ENCODE assay signal across 8 mouse cellular contexts in genomic region chr5:31192045-31192938, GRCm38 (mm10). TPM values are rescaled to one million over a fixed set of nuclear protein-coding genes. Genes with fewer than 3 reads are reported as not detected.
DNase-seq lines count a peak whose midpoint lies in the region; ATAC-seq lines count a peak whose summit lies in the region.

No protein-coding gene starts in this region.

- peak overlapping the region; percentile 75 for H3K4me3 ChIP-seq in heart, embryonic 13.5 days
- peak overlapping the region; percentile 95 for H3K4me3 ChIP-seq in forebrain, embryonic 16.5 days (replicated peaks; ENCODE audit: low read length)
- peak overlapping the region; percentile 93 for H3K4me3 ChIP-seq in limb, embryonic 13.5 days
- peak overlapping the region; percentile 72 for H3K4me3 ChIP-seq in neural tube, embryonic 14.5 days (ENCODE audit: low read depth, low read length)

- WGBS in heart, embryonic 13.5 days, result 12% methylated on average over 42 of the region's 42 CpGs
- WGBS in forebrain, embryonic 16.5 days, result 14% methylated on average over 42 of the region's 42 CpGs
- WGBS in limb, embryonic 13.5 days, result 11% methylated on average over 42 of the region's 42 CpGs
- 17% methylated on average over 41 of the region's 42 CpGs for WGBS in neural tube, embryonic 14.5 days

- H3K36me3 ChIP-seq in heart, embryonic 13.5 days, result peaks cover 74% of the 10 kb centered on the region
- peaks cover 43% of the 10 kb centered on the region for H3K36me3 ChIP-seq in forebrain, embryonic 16.5 days (ENCODE audit: control insufficient read depth, insufficient read depth)
- H3K36me3 ChIP-seq in limb, embryonic 13.5 days, result peaks cover 69% of the 10 kb centered on the region
- H3K36me3 ChIP-seq in neural tube, embryonic 14.5 days (ENCODE audit: control insufficient read depth, insufficient read depth, low read length), result peaks cover 53% of the 10 kb centered on the region

- ATAC-seq in heart, embryonic 13.5 days (ENCODE audit: extremely low read depth, insufficient number of reproducible peaks, low FRiP score, low TSS enrichment), result peak; percentile 53
- peak; percentile 47 for ATAC-seq in forebrain, embryonic 16.5 days
- ATAC-seq in limb, embryonic 13.5 days (ENCODE audit: low FRiP score, low read depth), result no peak; the same call in none of the 2 replicates
- peak; percentile 53 for ATAC-seq in neural tube, embryonic 14.5 days (ENCODE audit: low read depth)

- H3K9ac ChIP-seq in heart, embryonic 13.5 days, result peak overlapping the region; percentile 94
- peak overlapping the region; percentile 90 for H3K9ac ChIP-seq in forebrain, embryonic 16.5 days (replicated peaks; ENCODE audit: low read depth, low read length)
- peak overlapping the region; percentile 95 for H3K9ac ChIP-seq in limb, embryonic 13.5 days
- H3K9ac ChIP-seq in neural tube, embryonic 14.5 days (replicated peaks; ENCODE audit: low read depth, low read length), result peak overlapping the region; percentile 67

- H3K4me1 ChIP-seq in heart, embryonic 13.5 days, result peaks cover 23% of the 10 kb centered on the region
- peaks cover 17% of the 10 kb centered on the region for H3K4me1 ChIP-seq in forebrain, embryonic 16.5 days (replicated peaks; ENCODE audit: control insufficient read depth, insufficient read depth, low read length)
- peaks cover 23% of the 10 kb centered on the region for H3K4me1 ChIP-seq in limb, embryonic 13.5 days
- H3K4me1 ChIP-seq in neural tube, embryonic 14.5 days (ENCODE audit: control insufficient read depth, insufficient read depth, low read length), result peaks cover 17% of the 10 kb centered on the region

- no peak for DNase-seq in heart, adult 18-20 months
- peak; percentile 79 for DNase-seq in adrenal gland, postnatal 25 days
- DNase-seq in urinary bladder, adult 2 months (ENCODE audit: low spot score), result no peak
- no peak for DNase-seq in layer of hippocampus, adult 11-12 months (ENCODE audit: low spot score)

- H3K27me3 ChIP-seq in heart, embryonic 13.5 days (replicated peaks), result no peaks in the 10 kb centered on the region
- no peaks in the 10 kb centered on the region for H3K27me3 ChIP-seq in forebrain, embryonic 16.5 days (replicated peaks; ENCODE audit: control insufficient read depth, insufficient read depth, low read length)
- no peaks in the 10 kb centered on the region for H3K27me3 ChIP-seq in limb, embryonic 13.5 days
- H3K27me3 ChIP-seq in neural tube, embryonic 14.5 days (ENCODE audit: control insufficient read depth, insufficient read depth, low read length), result no peaks in the 10 kb centered on the region

- peak overlapping the region; percentile 80 for H3K4me2 ChIP-seq in heart, embryonic 13.5 days
- H3K4me2 ChIP-seq in forebrain, embryonic 16.5 days (ENCODE audit: low read length), result peak overlapping the region; percentile 90
- peak overlapping the region; percentile 90 for H3K4me2 ChIP-seq in limb, embryonic 13.5 days (replicated peaks)
- H3K4me2 ChIP-seq in neural tube, embryonic 14.5 days (ENCODE audit: low read depth, low read length), result peak overlapping the region; percentile 78

- no peaks in the 10 kb centered on the region for H3K9me3 ChIP-seq in heart, embryonic 13.5 days
- no peaks in the 10 kb centered on the region for H3K9me3 ChIP-seq in forebrain, embryonic 16.5 days (ENCODE audit: control insufficient read depth, low read length)
- no peaks in the 10 kb centered on the region for H3K9me3 ChIP-seq in limb, embryonic 13.5 days
- H3K9me3 ChIP-seq in neural tube, embryonic 14.5 days (ENCODE audit: control insufficient read depth, low read length), result no peaks in the 10 kb centered on the region

- peak overlapping the region; percentile 83 for H3K27ac ChIP-seq in heart, embryonic 13.5 days (replicated peaks)
- H3K27ac ChIP-seq in forebrain, embryonic 16.5 days (ENCODE audit: low read length), result peak overlapping the region; percentile 65
- H3K27ac ChIP-seq in limb, embryonic 13.5 days, result peak overlapping the region; percentile 77
- H3K27ac ChIP-seq in neural tube, embryonic 14.5 days (ENCODE audit: low read depth, low read length), result peak overlapping the region; percentile 72; the same call in 1 of the 2 replicates

RNA-seq across cellular contexts. Expression of gene Snx17, which starts 0.7 kb away (rescaled TPM):
- polyA plus RNA-seq in heart, embryonic 13.5 days (2015; fragmentation: Nextera tagmentation; extraction: Ambion mirVana), result 112 and 116 TPM in 2 replicates
- 10 to 100 TPM; 58.4 to 64.5 TPM for total RNA-seq in heart, adult 18-20 months (2021)
- total RNA-seq in adrenal gland, postnatal 25 days (2021), result 97.6 and 99.5 TPM in 2 replicates
- 131 and 139 TPM in 2 replicates for polyA plus RNA-seq in forebrain, embryonic 16.5 days (2015; fragmentation: Nextera tagmentation; extraction: Ambion mirVana)
- 161 and 165 TPM in 2 replicates for polyA plus RNA-seq in limb, embryonic 13.5 days (2015; fragmentation: Nextera tagmentation; extraction: Ambion mirVana)
- 102 and 111 TPM in 2 replicates for polyA plus RNA-seq in neural tube, embryonic 14.5 days (2014; fragmentation: Nextera tagmentation; extraction: Ambion mirVana)
- 93.5 and 93.8 TPM in 2 replicates for polyA plus RNA-seq in urinary bladder, adult 2 months (2012; rRNA removed)

RNA-seq across cellular contexts. Expression of gene Eif2b4, which starts 0.9 kb away (rescaled TPM):
- polyA plus RNA-seq in heart, embryonic 13.5 days (2015; fragmentation: Nextera tagmentation; extraction: Ambion mirVana), result 52.3 and 55.9 TPM in 2 replicates
- total RNA-seq in heart, adult 18-20 months (2021), result 10 to 100 TPM; 41.1 to 58.1 TPM
- total RNA-seq in adrenal gland, postnatal 25 days (2021), result 45.2 and 52.6 TPM in 2 replicates
- 91.0 and 93.4 TPM in 2 replicates for polyA plus RNA-seq in forebrain, embryonic 16.5 days (2015; fragmentation: Nextera tagmentation; extraction: Ambion mirVana)
- polyA plus RNA-seq in limb, embryonic 13.5 days (2015; fragmentation: Nextera tagmentation; extraction: Ambion mirVana), result 72.6 and 76.3 TPM in 2 replicates
- 78.6 and 79.0 TPM in 2 replicates for polyA plus RNA-seq in neural tube, embryonic 14.5 days (2014; fragmentation: Nextera tagmentation; extraction: Ambion mirVana)
- polyA plus RNA-seq in urinary bladder, adult 2 months (2012; rRNA removed), result 33.2 and 39.1 TPM in 2 replicates

RNA-seq across cellular contexts. Expression of gene Zfp513, which starts 9.8 kb away (rescaled TPM):
- polyA plus RNA-seq in heart, embryonic 13.5 days (2015; fragmentation: Nextera tagmentation; extraction: Ambion mirVana), result 7.3 and 7.5 TPM in 2 replicates
- total RNA-seq in heart, adult 18-20 months (2021), result 1 to 10 TPM; 7.6 to 8.5 TPM
- 28.4 and 34.3 TPM in 2 replicates for total RNA-seq in adrenal gland, postnatal 25 days (2021)
- polyA plus RNA-seq in forebrain, embryonic 16.5 days (2015; fragmentation: Nextera tagmentation; extraction: Ambion mirVana), result 13.0 and 14.7 TPM in 2 replicates
- 10.9 and 11.0 TPM in 2 replicates for polyA plus RNA-seq in limb, embryonic 13.5 days (2015; fragmentation: Nextera tagmentation; extraction: Ambion mirVana)
- polyA plus RNA-seq in neural tube, embryonic 14.5 days (2014; fragmentation: Nextera tagmentation; extraction: Ambion mirVana), result 7.4 and 9.3 TPM in 2 replicates
- polyA plus RNA-seq in urinary bladder, adult 2 months (2012; rRNA removed), result 29.3 and 37.0 TPM in 2 replicates

RNA-seq across cellular contexts. Expression of gene Gtf3c2, which starts 12.3 kb away (rescaled TPM):
- polyA plus RNA-seq in heart, embryonic 13.5 days (2015; fragmentation: Nextera tagmentation; extraction: Ambion mirVana), result 45.3 and 47.8 TPM in 2 replicates
- 10 to 100 TPM; 19.7 to 28.5 TPM for total RNA-seq in heart, adult 18-20 months (2021)
- 67.1 and 82.5 TPM in 2 replicates for total RNA-seq in adrenal gland, postnatal 25 days (2021)
- 72.1 and 79.4 TPM in 2 replicates for polyA plus RNA-seq in forebrain, embryonic 16.5 days (2015; fragmentation: Nextera tagmentation; extraction: Ambion mirVana)
- polyA plus RNA-seq in limb, embryonic 13.5 days (2015; fragmentation: Nextera tagmentation; extraction: Ambion mirVana), result 84.8 and 92.4 TPM in 2 replicates
- polyA plus RNA-seq in neural tube, embryonic 14.5 days (2014; fragmentation: Nextera tagmentation; extraction: Ambion mirVana), result 55.5 and 60.3 TPM in 2 replicates
- polyA plus RNA-seq in urinary bladder, adult 2 months (2012; rRNA removed), result 78.9 and 87.0 TPM in 2 replicates

RNA-seq across cellular contexts. Expression of gene Gm29609, which starts 12.6 kb away (rescaled TPM):
- polyA plus RNA-seq in heart, embryonic 13.5 days (2015; fragmentation: Nextera tagmentation; extraction: Ambion mirVana), result 0.46 and 2.6 TPM in 2 replicates
- 1 to 10 TPM in 1 of 2 experiments, under 1 TPM in 1; 0.10 to 1.8 TPM for total RNA-seq in heart, adult 18-20 months (2021)
- 3.2 and 3.5 TPM in 2 replicates for total RNA-seq in adrenal gland, postnatal 25 days (2021)
- polyA plus RNA-seq in forebrain, embryonic 16.5 days (2015; fragmentation: Nextera tagmentation; extraction: Ambion mirVana), result 1.8 and 2.5 TPM in 2 replicates
- 0.99 and 1.8 TPM in 2 replicates for polyA plus RNA-seq in limb, embryonic 13.5 days (2015; fragmentation: Nextera tagmentation; extraction: Ambion mirVana)
- polyA plus RNA-seq in neural tube, embryonic 14.5 days (2014; fragmentation: Nextera tagmentation; extraction: Ambion mirVana), result 2.3 and 2.5 TPM in 2 replicates
- polyA plus RNA-seq in urinary bladder, adult 2 months (2012; rRNA removed), result 1.5 and 1.7 TPM in 2 replicates
